Mouse (Mus musculus) forebrain, embryonic 11.5 days (tissue): ENCODE data around the gene Cfap70. TPM values are rescaled to one million over a fixed set of nuclear protein-coding genes. Genes with fewer than 3 reads are reported as not detected.

ENCODE experiments used
- ATAC-seq: fragments of 200-750 bp; cut with Nextera tagmentation; replicated peaks from 2 replicates; pipeline ENCODE4 v1.8.0; 2017; ENCODE audit warnings: moderate TSS enrichment; ENCODE audit not compliant: low FRiP score
- DNase-seq: peaks from one replicate; pipeline ENCODE4 v3.0.0-alpha.2; 2017; ENCODE audit warnings: low spot score
- H3K27ac ChIP-seq: fragments of 300-500 bp; sonication (generic); 2 replicates; pipeline ENCODE4 v1.5.1; 2014; ENCODE audit warnings: low read depth, low read length
- H3K27me3 ChIP-seq: fragments of 300-500 bp; sonication (generic); 2 replicates; pipeline ENCODE4 v1.6.1; 2014; ENCODE audit warnings: mild to moderate bottlenecking, low read length, mixed read lengths; ENCODE audit not compliant: control insufficient read depth, insufficient read depth
- H3K36me3 ChIP-seq: fragments of 300-500 bp; sonication (generic); 2 replicates; pipeline ENCODE4 v1.6.1; 2014; ENCODE audit warnings: mild to moderate bottlenecking, low read length, moderate library complexity, mixed read lengths; ENCODE audit not compliant: control insufficient read depth, insufficient read depth
- H3K4me1 ChIP-seq: fragments of 300-500 bp; sonication (generic); replicated peaks from 2 replicates; pipeline ENCODE4 v1.6.1; 2014; ENCODE audit warnings: low read length, mixed read lengths; ENCODE audit not compliant: control insufficient read depth, insufficient read depth
- H3K4me2 ChIP-seq: fragments of 300-500 bp; sonication (generic); 2 replicates; pipeline ENCODE4 v1.6.1; 2014; ENCODE audit warnings: low read depth, mild to moderate bottlenecking, low read length, moderate library complexity, mixed read lengths; ENCODE audit not compliant: severe bottlenecking
- H3K4me3 ChIP-seq: fragments of 300-500 bp; sonication (generic); 2 replicates; pipeline ENCODE4 v1.5.1; 2014; ENCODE audit warnings: low read depth, low read length
- H3K9ac ChIP-seq: fragments of 300-500 bp; sonication (generic); 2 replicates; pipeline ENCODE4 v1.6.1; 2014; ENCODE audit warnings: low read length
- H3K9me3 ChIP-seq: fragments of 300-500 bp; sonication (generic); 2 replicates; pipeline ENCODE4 v1.6.1; 2016; ENCODE audit warnings: low read length, mixed read lengths; ENCODE audit not compliant: control insufficient read depth
- WGBS: fragments of 180-500 bp; shearing (Covaris S2); extraction: QIAGEN DNeasy Blood & Tissue Kit; methylation state at CpG from one replicate; pipeline ENCODE4 v1.1.7; 2014; 5-methylcytosine and 5-hydroxymethylcytosine counted together
- polyA plus RNA-seq: library from polyadenylated mRNA; unstranded; fragments of >200 nt; fragmentation: Nextera tagmentation; extraction: Ambion mirVana; gene quantifications from 2 replicates; pipeline ENCODE4 v1.2.1, GENCODE M21; 2014

Gene Cfap70
- polyA plus RNA-seq, 1 experiment from 2014 or later = 0.24 TPM

DNA sequence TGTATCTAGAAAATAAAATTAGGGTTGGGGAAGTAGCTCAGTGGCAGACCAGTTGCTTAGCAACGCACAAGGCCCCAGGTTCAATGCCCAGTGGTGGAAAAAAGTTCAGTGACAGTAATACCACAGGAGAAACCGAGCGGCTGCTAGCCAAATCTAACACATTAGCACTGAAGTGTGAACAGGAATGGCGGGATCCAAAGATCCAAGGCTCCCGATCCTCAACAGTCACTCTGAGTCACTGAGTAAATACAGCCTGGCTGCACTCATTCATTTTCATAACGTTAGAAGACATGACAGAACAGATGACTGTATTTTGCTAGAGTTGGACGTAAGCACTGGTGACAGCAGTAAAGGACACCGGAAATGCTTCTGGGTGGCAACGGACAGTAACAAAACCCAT is 106.1 kb downstream of the Cfap70 start:
- ATAC-seq (no peak), DNase-seq (no peak)
- H3K4me1 ChIP-seq = peaks cover 2% of the 10 kb centered on the region; the same call in 1 of the 2 replicates
- no peak overlapping the region for H3K4me3 ChIP-seq
- H3K27ac ChIP-seq = no peak overlapping the region
- no peaks in the 10 kb centered on the region; the same call in 1 of the 2 replicates for H3K36me3 ChIP-seq
- 92% methylated on average over 9 of the region's 9 CpGs for WGBS
- no peak overlapping the region for H3K4me2 ChIP-seq
- H3K9ac ChIP-seq = no peak overlapping the region
- no peaks in the 10 kb centered on the region for H3K9me3 ChIP-seq
- no peaks in the 10 kb centered on the region for H3K27me3 ChIP-seq

Other genes starting within 250 kb of the Cfap70 start
- gene Kcnk16, start 183.0 kb downstream of the Cfap70 start, polyA plus RNA-seq = not detected in 2 replicates
- gene Nudt13, start 157.5 kb downstream of the Cfap70 start, polyA plus RNA-seq = 8.5 and 12.6 TPM in 2 replicates
- 77.9 and 78.5 TPM in 2 replicates for gene Ecd, start 104.1 kb downstream of the Cfap70 start, polyA plus RNA-seq
- 59.5 and 60.8 TPM in 2 replicates for gene Fam149b, start 104.1 kb downstream of the Cfap70 start, polyA plus RNA-seq
- 317 and 327 TPM in 2 replicates for gene Dnajc9, start 63.3 kb downstream of the Cfap70 start, polyA plus RNA-seq
- 69.7 and 75.5 TPM in 2 replicates for gene Mrps16, start 58.6 kb downstream of the Cfap70 start, polyA plus RNA-seq
- 12.8 and 14.6 TPM in 2 replicates for gene Anxa7, start 27.9 kb upstream of the Cfap70 start, polyA plus RNA-seq
- 1.1 and 1.4 TPM in 2 replicates for gene Mss51, start 44.7 kb upstream of the Cfap70 start, polyA plus RNA-seq
- gene Ppp3cb, start 94.3 kb upstream of the Cfap70 start, polyA plus RNA-seq = 61.5 and 69.1 TPM in 2 replicates
- gene Usp54, start 188.8 kb upstream of the Cfap70 start, polyA plus RNA-seq = 20.8 and 21.0 TPM in 2 replicates
- gene Myoz1, start 204.3 kb upstream of the Cfap70 start, polyA plus RNA-seq = 0.28 TPM in 1 of 2 replicates, not detected in the other
- 0.13 and 0.35 TPM in 2 replicates for gene Synpo2l, start 216.1 kb upstream of the Cfap70 start, polyA plus RNA-seq
- gene Sec24c, start 222.1 kb upstream of the Cfap70 start, polyA plus RNA-seq = 94.5 and 98.1 TPM in 2 replicates
- 19.3 and 20.1 TPM in 2 replicates for gene Fut11, start 242.7 kb upstream of the Cfap70 start, polyA plus RNA-seq